Mouse (Mus musculus) limb, embryonic 11.5 days (tissue): ENCODE results near the gene Ssbp3. TPM values are rescaled to one million over a fixed set of nuclear protein-coding genes. Genes with fewer than 3 reads are reported as not detected.

ENCODE experiments used
- ATAC-seq: fragments of 200-750 bp; cut with Nextera tagmentation; 2 replicates; pipeline ENCODE4 v1.8.0; 2017; ENCODE audit warnings: low read depth; ENCODE audit not compliant: insufficient number of reproducible peaks, low FRiP score, low TSS enrichment
- DNase-seq: peaks from one replicate; pipeline ENCODE4 v3.0.0-alpha.2; 2015; ENCODE audit warnings: low spot score
- H3K27ac ChIP-seq: fragments of 300-500 bp; sonication (generic); replicated peaks from 2 replicates; pipeline ENCODE4 v1.5.1; 2014; ENCODE audit warnings: low read depth, mild to moderate bottlenecking, low read length
- H3K27me3 ChIP-seq: fragments of 300-500 bp; sonication (generic); 2 replicates; pipeline ENCODE4 v1.6.1; 2014; ENCODE audit warnings: mild to moderate bottlenecking, low read length, mixed read lengths; ENCODE audit not compliant: control insufficient read depth, insufficient read depth
- H3K36me3 ChIP-seq: fragments of 300-500 bp; sonication (generic); 2 replicates; pipeline ENCODE4 v1.6.1; 2014; ENCODE audit warnings: mild to moderate bottlenecking, low read length, moderate library complexity, mixed read lengths; ENCODE audit not compliant: control insufficient read depth, insufficient read depth
- H3K4me1 ChIP-seq: fragments of 300-500 bp; sonication (generic); 2 replicates; pipeline ENCODE4 v1.6.1; 2014; ENCODE audit warnings: low read length, mixed read lengths; ENCODE audit not compliant: control insufficient read depth, insufficient read depth
- H3K4me2 ChIP-seq: fragments of 300-500 bp; sonication (generic); 2 replicates; pipeline ENCODE4 v1.6.1; 2014; ENCODE audit warnings: low read depth, mild to moderate bottlenecking, moderate library complexity; ENCODE audit not compliant: severe bottlenecking
- H3K4me3 ChIP-seq: fragments of 300-500 bp; sonication (generic); 2 replicates; pipeline ENCODE4 v1.5.1; 2014; ENCODE audit warnings: low read depth, low read length
- H3K9ac ChIP-seq: fragments of 300-500 bp; sonication (generic); 2 replicates; pipeline ENCODE4 v1.6.1; 2014; ENCODE audit warnings: mild to moderate bottlenecking, low read length
- H3K9me3 ChIP-seq: fragments of 300-500 bp; sonication (generic); 2 replicates; pipeline ENCODE4 v1.6.1; 2016; ENCODE audit warnings: low read length; ENCODE audit not compliant: control insufficient read depth
- WGBS: fragments of 180-500 bp; shearing (Covaris S2); extraction: QIAGEN DNeasy Blood & Tissue Kit; methylation state at CpG from one replicate; pipeline ENCODE4 v1.1.7; 2014; 5-methylcytosine and 5-hydroxymethylcytosine counted together
- polyA plus RNA-seq: library from polyadenylated mRNA; unstranded; fragments of >200 nt; fragmentation: Nextera tagmentation; extraction: Ambion mirVana; gene quantifications from 2 replicates; pipeline ENCODE4 v1.2.1, GENCODE M21; 2014

The Ssbp3 gene
- polyA plus RNA-seq, 1 experiment from 2014 or later, result 186 TPM

- Histone ChIP-seq H3K36me3 (peaks cover 49% of the 10 kb centered on the region), H3K27ac (no peak overlapping the region), H3K4me1 (peaks cover 24% of the 10 kb centered on the region), H3K9ac (no peak overlapping the region), H3K4me3 (no peak overlapping the region), H3K9me3 (no peaks in the 10 kb centered on the region), H3K4me2 (no peak overlapping the region), H3K27me3 (no peaks in the 10 kb centered on the region)
- 88% methylated on average over 4 of the region's 4 CpGs for WGBS
- no peak for DNase-seq
- ATAC-seq, result no peak
Measured at GRCm38 (mm10) chr4:106920119-106920518, 9.6 kb downstream of the Ssbp3 start.

- Histone ChIP-seq H3K4me3 (no peak overlapping the region), H3K9ac (no peak overlapping the region), H3K36me3 (peaks cover 45% of the 10 kb centered on the region), H3K4me1 (peaks cover 20% of the 10 kb centered on the region), H3K9me3 (no peaks in the 10 kb centered on the region), H3K4me2 (no peak overlapping the region), H3K27ac (0 out of 2 replicates have a peak overlapping the region, but pooled peaks have one; percentile 22), H3K27me3 (no peaks in the 10 kb centered on the region)
- DNase-seq (no peak), ATAC-seq (no peak)
- WGBS, result 67% methylated on average over 9 of the region's 9 CpGs
Measured at GRCm38 (mm10) chr4:106921375-106922336, 11.2 kb downstream of the Ssbp3 start.

- H3K4me3 ChIP-seq, result no peak overlapping the region
- no peaks in the 10 kb centered on the region for H3K27me3 ChIP-seq
- no peaks in the 10 kb centered on the region for H3K9me3 ChIP-seq
- no peak overlapping the region for H3K27ac ChIP-seq
- H3K36me3 ChIP-seq, result peaks cover 34% of the 10 kb centered on the region
- DNase-seq (no peak), ATAC-seq (no peak)
- peaks cover 20% of the 10 kb centered on the region for H3K4me1 ChIP-seq
- 85% methylated on average over 3 of the region's 3 CpGs for WGBS
- H3K4me2 ChIP-seq, result no peak overlapping the region
- no peak overlapping the region for H3K9ac ChIP-seq
Measured at GRCm38 (mm10) chr4:106922919-106923318, 12.4 kb downstream of the Ssbp3 start.

GRCm38 (mm10) chr4:106924175-106924574 is 13.7 kb downstream of the Ssbp3 start:
- DNase-seq, result no peak
- no peak for ATAC-seq
- no peak overlapping the region for H3K9ac ChIP-seq

GRCm38 (mm10) chr4:106924888-106925287 is 14.4 kb downstream of the Ssbp3 start:
- peaks cover 16% of the 10 kb centered on the region for H3K4me1 ChIP-seq
- 86% methylated on average over 10 of the region's 10 CpGs for WGBS

More at GRCm38 (mm10) chr4:106924175-106924574, 13.7 kb downstream of the Ssbp3 start:
- no peaks in the 10 kb centered on the region for H3K27me3 ChIP-seq
- H3K36me3 ChIP-seq, result peaks cover 38% of the 10 kb centered on the region
- H3K27ac ChIP-seq, result no peak overlapping the region
- no peak overlapping the region for H3K4me3 ChIP-seq
- peaks cover 20% of the 10 kb centered on the region for H3K4me1 ChIP-seq
- H3K9me3 ChIP-seq, result no peaks in the 10 kb centered on the region
- no peak overlapping the region for H3K4me2 ChIP-seq
- WGBS, result 92% methylated on average over 4 of the region's 4 CpGs

GRCm38 (mm10) chr4:106926401-106926800 is 15.9 kb downstream of the Ssbp3 start:
- 91% methylated on average over 9 of the region's 9 CpGs for WGBS
- DNase-seq (no peak), ATAC-seq (no peak)
- Histone ChIP-seq H3K4me2 (no peak overlapping the region), H3K27me3 (no peaks in the 10 kb centered on the region), H3K36me3 (peaks cover 38% of the 10 kb centered on the region), H3K4me3 (no peak overlapping the region), H3K27ac (no peak overlapping the region), H3K9ac (no peak overlapping the region), H3K9me3 (no peaks in the 10 kb centered on the region), H3K4me1 (peaks cover 6% of the 10 kb centered on the region)

More at GRCm38 (mm10) chr4:106924888-106925287, 14.4 kb downstream of the Ssbp3 start:
- no peak overlapping the region for H3K4me2 ChIP-seq
- H3K9me3 ChIP-seq, result no peaks in the 10 kb centered on the region
- DNase-seq (no peak), ATAC-seq (no peak)
- H3K36me3 ChIP-seq, result peaks cover 35% of the 10 kb centered on the region
- H3K9ac ChIP-seq, result no peak overlapping the region
- H3K27me3 ChIP-seq, result no peaks in the 10 kb centered on the region
- H3K27ac ChIP-seq, result no peak overlapping the region
- H3K4me3 ChIP-seq, result no peak overlapping the region

GRCm38 (mm10) chr4:106927034-106927433 is 16.5 kb downstream of the Ssbp3 start:
- Histone ChIP-seq H3K27me3 (no peaks in the 10 kb centered on the region), H3K4me3 (no peak overlapping the region), H3K27ac (no peak overlapping the region), H3K4me1 (no peaks in the 10 kb centered on the region; the same call in none of the 2 replicates), H3K9ac (no peak overlapping the region), H3K36me3 (peaks cover 37% of the 10 kb centered on the region), H3K9me3 (no peaks in the 10 kb centered on the region), H3K4me2 (no peak overlapping the region)
- no peak for DNase-seq
- no peak for ATAC-seq
- 83% methylated on average over 6 of the region's 6 CpGs for WGBS

- Histone ChIP-seq H3K36me3 (peaks cover 30% of the 10 kb centered on the region), H3K9ac (no peak overlapping the region), H3K27me3 (no peaks in the 10 kb centered on the region), H3K4me2 (no peak overlapping the region), H3K4me1 (peaks cover 4% of the 10 kb centered on the region; the same call in 1 of the 2 replicates), H3K27ac (no peak overlapping the region), H3K4me3 (no peak overlapping the region), H3K9me3 (no peaks in the 10 kb centered on the region)
- WGBS, result 85% methylated on average over 7 of the region's 7 CpGs
- ATAC-seq (no peak), DNase-seq (no peak)
Measured at GRCm38 (mm10) chr4:106928961-106929360, 18.5 kb downstream of the Ssbp3 start.
